Mouse (Mus musculus): ENCODE measurements around the gene Agtr1a. TPM values are rescaled to one million over a fixed set of nuclear protein-coding genes. Genes with fewer than 3 reads are reported as not detected.
A peak's percentile ranks its signal among the peaks of the same experiment; 100 is the strongest.

Agtr1a gene
- 1.6 and 2.6 TPM in 2 replicates for polyA plus RNA-seq (2015; fragmentation: Nextera tagmentation; extraction: Ambion mirVana)

DNA sequence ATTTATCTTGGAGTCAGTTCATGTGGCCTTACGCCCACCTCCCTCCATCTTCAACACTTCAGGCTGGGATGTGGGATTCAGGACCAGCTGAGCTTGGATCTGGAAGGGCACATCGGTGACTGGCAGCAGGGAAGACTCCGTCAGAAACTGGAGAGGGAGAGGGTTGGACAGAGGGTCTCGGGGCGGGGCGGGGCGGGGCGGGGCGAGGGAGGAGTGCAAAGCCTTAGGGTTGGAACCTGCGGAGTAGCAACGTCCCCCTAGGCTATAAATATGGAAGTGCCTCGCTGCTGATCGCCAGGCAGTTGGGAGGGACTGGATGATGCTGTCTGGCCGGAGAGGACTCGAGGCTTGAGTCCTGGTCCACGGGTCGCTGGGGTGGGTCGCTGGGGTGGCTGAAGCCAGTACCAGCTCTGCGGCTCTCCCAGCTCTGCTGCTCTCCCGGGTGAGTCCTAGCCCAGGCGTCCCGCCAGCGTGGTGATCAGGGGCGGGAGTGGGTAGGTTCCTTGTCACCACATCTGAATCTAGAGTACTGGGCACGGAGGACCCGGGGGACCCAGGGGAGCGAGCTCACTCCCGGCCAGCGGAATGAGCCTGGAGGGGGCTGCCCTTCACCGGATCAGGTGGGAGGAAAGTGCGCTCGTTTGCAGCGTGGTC, at the start of gene Agtr1a:
Agtr1a (plus strand) TSS at position 294 of the 654 bp plus-strand sequence.
- Histone ChIP-seq H3K4me2 (replicated peaks; ENCODE audit: low read depth) (peak within 1 kb of the TSS; percentile 82), H3K4me3 (ENCODE audit: low read depth, low read length) (peak within 1 kb of the TSS; percentile 42), H3K4me1 (replicated peaks; ENCODE audit: control insufficient read depth, insufficient read depth) (no peaks in the 10 kb centered on the region), H3K27me3 (ENCODE audit: control insufficient read depth, insufficient read depth, low read length) (no peaks in the 10 kb centered on the region), H3K36me3 (ENCODE audit: control insufficient read depth, insufficient read depth, low read length) (no peaks in the 10 kb centered on the region), H3K9me3 (ENCODE audit: control insufficient read depth, low read length) (no peaks in the 10 kb centered on the region), H3K27ac (replicated peaks) (no peak within 1 kb of the TSS; the same call in 1 of the 2 replicates), H3K9ac (ENCODE audit: low read length) (peak within 1 kb of the TSS; percentile 67)
- ATAC-seq (ENCODE audit: low FRiP score, low TSS enrichment) (peak; percentile 76; the same call in 1 of the 2 replicates), DNase-seq (ENCODE audit: low spot score) (peak; percentile 53)
- TF ChIP-seq CTCF (IDR thresholded peaks at IDR 0.05; ENCODE audit: low read depth) (no peak), EP300 (optimal IDR thresholded peaks at IDR 0.05) (no peak)
- WGBS: under 1% methylated on average over 33 of the region's 33 CpGs

DNA sequence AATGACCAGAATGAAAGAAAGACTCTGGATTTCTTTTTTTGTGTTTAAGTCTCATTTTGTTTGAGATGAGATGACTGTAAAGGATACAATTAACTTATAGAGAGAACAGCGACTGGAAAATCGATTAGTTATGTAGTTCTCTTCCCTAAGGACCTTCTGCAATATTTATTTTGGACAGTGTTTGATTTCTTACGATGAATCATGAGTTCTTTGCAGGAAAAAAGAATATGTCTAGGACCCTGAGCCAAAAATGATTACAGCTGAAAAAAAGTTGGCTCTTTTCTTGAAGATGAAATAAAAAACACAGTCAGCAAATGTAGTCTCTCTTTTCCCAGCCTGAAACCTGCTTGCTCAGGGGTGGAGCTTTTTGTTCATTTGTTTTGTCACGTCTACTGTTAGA, 26.0 kb upstream of the Agtr1a start:
- Histone ChIP-seq H3K9ac (ENCODE audit: low read length) (no peak overlapping the region), H3K4me3 (ENCODE audit: low read depth, low read length) (no peak overlapping the region), H3K27ac (replicated peaks) (no peak overlapping the region), H3K9me3 (ENCODE audit: control insufficient read depth, low read length) (no peaks in the 10 kb centered on the region), H3K36me3 (ENCODE audit: control insufficient read depth, insufficient read depth, low read length) (no peaks in the 10 kb centered on the region), H3K4me1 (replicated peaks; ENCODE audit: control insufficient read depth, insufficient read depth) (no peaks in the 10 kb centered on the region), H3K4me2 (replicated peaks; ENCODE audit: low read depth) (no peak overlapping the region), H3K27me3 (ENCODE audit: control insufficient read depth, insufficient read depth, low read length) (no peaks in the 10 kb centered on the region)
- DNase-seq (ENCODE audit: low spot score): no peak
- 53% methylated on average over 4 of the region's 4 CpGs for WGBS
- no peak for TF ChIP-seq CTCF (IDR thresholded peaks at IDR 0.05; ENCODE audit: low read depth)
- TF ChIP-seq EP300 (optimal IDR thresholded peaks at IDR 0.05): no peak
- no peak for ATAC-seq (ENCODE audit: low FRiP score, low TSS enrichment)

DNA sequence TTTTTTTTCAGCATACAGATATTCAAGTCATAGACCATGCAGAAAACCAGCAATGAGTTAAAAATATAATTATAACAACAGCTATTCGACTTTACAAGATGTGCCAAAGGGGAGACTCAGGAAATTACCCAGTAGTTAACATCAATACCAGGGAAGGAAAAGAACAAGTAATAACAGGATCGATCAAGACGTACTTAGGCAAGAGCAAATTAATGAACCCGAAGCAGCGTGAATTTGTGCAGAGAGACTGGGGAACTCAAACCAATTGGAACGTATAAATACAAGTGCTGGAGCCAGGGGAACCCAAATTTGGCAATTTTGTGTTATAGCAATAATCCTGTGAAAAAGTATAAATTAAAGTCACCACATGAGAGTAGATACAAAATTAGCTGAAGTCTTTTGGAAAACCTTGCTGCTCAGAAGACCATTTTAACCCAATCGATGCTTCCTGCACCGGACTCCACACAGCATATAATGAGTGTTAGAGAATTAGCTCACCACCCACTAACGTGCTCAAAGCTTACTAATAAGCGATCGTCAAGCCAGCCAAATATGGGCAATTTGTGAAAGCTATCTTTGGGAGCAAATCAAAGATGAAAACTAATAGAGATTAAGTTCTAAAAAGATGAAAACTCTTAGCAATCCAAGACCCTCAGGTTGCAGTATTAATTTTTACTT, 11.4 kb upstream of the Agtr1a start:
- Histone ChIP-seq H3K4me3 (ENCODE audit: low read depth, low read length) (no peak overlapping the region), H3K9me3 (ENCODE audit: control insufficient read depth, low read length) (no peaks in the 10 kb centered on the region), H3K4me1 (replicated peaks; ENCODE audit: control insufficient read depth, insufficient read depth) (no peaks in the 10 kb centered on the region), H3K27me3 (ENCODE audit: control insufficient read depth, insufficient read depth, low read length) (no peaks in the 10 kb centered on the region), H3K27ac (replicated peaks) (no peak overlapping the region), H3K9ac (ENCODE audit: low read length) (no peak overlapping the region), H3K4me2 (replicated peaks; ENCODE audit: low read depth) (no peak overlapping the region), H3K36me3 (ENCODE audit: control insufficient read depth, insufficient read depth, low read length) (no peaks in the 10 kb centered on the region)
- no peak for DNase-seq (ENCODE audit: low spot score)
- TF ChIP-seq EP300 (optimal IDR thresholded peaks at IDR 0.05) (no peak), CTCF (IDR thresholded peaks at IDR 0.05; ENCODE audit: low read depth) (no peak)
- ATAC-seq (ENCODE audit: low FRiP score, low TSS enrichment): no peak
- WGBS: 76% methylated on average over 11 of the region's 11 CpGs

DNA sequence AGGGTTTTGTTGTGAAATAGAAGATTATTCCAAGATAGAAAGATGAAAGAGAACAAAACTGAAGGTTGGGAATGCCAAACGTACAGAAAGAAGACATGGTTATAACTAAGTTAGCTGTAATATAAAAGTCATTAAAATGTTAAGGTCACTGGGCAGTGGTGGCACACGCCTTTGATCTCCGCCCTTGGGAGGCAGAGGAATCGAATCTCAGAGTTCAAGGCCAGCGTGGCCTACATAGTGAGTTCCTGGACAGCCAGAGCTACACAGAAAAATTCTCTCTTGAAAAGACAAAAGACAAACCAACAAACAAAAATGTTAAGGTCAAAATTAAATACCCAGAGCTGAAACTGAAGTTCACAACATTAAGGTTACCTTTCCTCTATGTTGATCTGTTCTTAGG, 5.2 kb upstream of the Agtr1a start:
- no peak overlapping the region for H3K4me3 ChIP-seq (ENCODE audit: low read depth, low read length)
- ATAC-seq (ENCODE audit: low FRiP score, low TSS enrichment) (no peak), DNase-seq (ENCODE audit: low spot score) (no peak)
- WGBS: 83% methylated on average over 5 of the region's 5 CpGs
- H3K27ac ChIP-seq (replicated peaks): no peak overlapping the region
- H3K36me3 ChIP-seq (ENCODE audit: control insufficient read depth, insufficient read depth, low read length): no peaks in the 10 kb centered on the region
- no peaks in the 10 kb centered on the region for H3K4me1 ChIP-seq (replicated peaks; ENCODE audit: control insufficient read depth, insufficient read depth)
- H3K4me2 ChIP-seq (replicated peaks; ENCODE audit: low read depth): no peak overlapping the region
- no peaks in the 10 kb centered on the region for H3K27me3 ChIP-seq (ENCODE audit: control insufficient read depth, insufficient read depth, low read length)
- H3K9ac ChIP-seq (ENCODE audit: low read length): no peak overlapping the region
- no peaks in the 10 kb centered on the region for H3K9me3 ChIP-seq (ENCODE audit: control insufficient read depth, low read length)
- no peak for TF ChIP-seq CTCF (IDR thresholded peaks at IDR 0.05; ENCODE audit: low read depth)
- TF ChIP-seq EP300 (optimal IDR thresholded peaks at IDR 0.05): no peak

DNA sequence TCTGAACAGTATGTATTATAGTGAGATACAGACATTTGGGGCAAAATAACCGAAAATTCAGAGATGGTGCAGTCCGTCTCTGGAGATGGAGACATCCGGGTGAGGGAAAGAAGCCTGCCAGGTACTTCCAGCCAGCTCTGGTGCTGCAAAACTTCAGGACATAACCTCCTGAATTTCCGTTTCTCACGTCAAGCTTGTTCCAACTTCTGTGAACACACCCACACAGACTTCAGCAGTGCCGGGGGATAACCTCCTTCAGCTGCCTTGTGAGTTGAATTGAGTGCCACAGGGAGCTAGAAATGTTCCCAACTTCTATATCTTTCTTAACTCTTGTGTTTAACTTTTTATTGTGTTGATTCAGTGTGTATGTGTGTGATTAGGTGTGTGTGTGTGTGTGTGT, 4.4 kb upstream of the Agtr1a start:
- Histone ChIP-seq H3K27ac (replicated peaks) (no peak overlapping the region), H3K36me3 (ENCODE audit: control insufficient read depth, insufficient read depth, low read length) (no peaks in the 10 kb centered on the region), H3K4me1 (replicated peaks; ENCODE audit: control insufficient read depth, insufficient read depth) (no peaks in the 10 kb centered on the region), H3K27me3 (ENCODE audit: control insufficient read depth, insufficient read depth, low read length) (no peaks in the 10 kb centered on the region), H3K9ac (ENCODE audit: low read length) (no peak overlapping the region), H3K4me2 (replicated peaks; ENCODE audit: low read depth) (no peak overlapping the region), H3K9me3 (ENCODE audit: control insufficient read depth, low read length) (no peaks in the 10 kb centered on the region), H3K4me3 (ENCODE audit: low read depth, low read length) (no peak overlapping the region)
- TF ChIP-seq CTCF (IDR thresholded peaks at IDR 0.05; ENCODE audit: low read depth) (no peak), EP300 (optimal IDR thresholded peaks at IDR 0.05) (no peak)
- ATAC-seq (ENCODE audit: low FRiP score, low TSS enrichment) (no peak), DNase-seq (ENCODE audit: low spot score) (no peak)
- 74% methylated on average over 6 of the region's 6 CpGs for WGBS

DNA sequence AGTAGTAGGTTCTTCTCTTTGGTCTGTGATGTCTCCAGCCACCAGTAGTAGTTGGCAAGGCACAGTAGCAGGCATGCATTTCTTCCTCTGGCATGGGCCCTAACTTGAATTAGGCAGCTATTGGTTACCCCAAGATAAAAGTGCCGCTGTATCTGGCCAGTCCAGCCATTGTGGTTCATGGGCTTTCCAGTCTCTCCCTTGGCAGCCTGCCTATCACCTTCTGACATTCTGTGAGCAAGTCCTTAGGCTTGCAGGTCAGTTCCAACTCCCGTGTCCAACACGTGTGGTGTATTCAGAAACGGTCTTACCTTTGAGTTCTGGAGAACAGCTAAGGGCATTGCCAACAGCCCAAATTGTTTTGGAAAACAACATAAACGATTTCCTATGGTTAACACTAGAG, 3.7 kb upstream of the Agtr1a start:
- no peak overlapping the region for H3K9ac ChIP-seq (ENCODE audit: low read length)
- H3K36me3 ChIP-seq (ENCODE audit: control insufficient read depth, insufficient read depth, low read length): no peaks in the 10 kb centered on the region
- H3K4me3 ChIP-seq (ENCODE audit: low read depth, low read length): no peak overlapping the region
- no peaks in the 10 kb centered on the region for H3K4me1 ChIP-seq (replicated peaks; ENCODE audit: control insufficient read depth, insufficient read depth)
- no peak for TF ChIP-seq CTCF (IDR thresholded peaks at IDR 0.05; ENCODE audit: low read depth)
- no peak for TF ChIP-seq EP300 (optimal IDR thresholded peaks at IDR 0.05)
- H3K4me2 ChIP-seq (replicated peaks; ENCODE audit: low read depth): no peak overlapping the region
- 69% methylated on average over 5 of the region's 5 CpGs for WGBS
- no peaks in the 10 kb centered on the region for H3K27me3 ChIP-seq (ENCODE audit: control insufficient read depth, insufficient read depth, low read length)
- H3K27ac ChIP-seq (replicated peaks): no peak overlapping the region
- H3K9me3 ChIP-seq (ENCODE audit: control insufficient read depth, low read length): no peaks in the 10 kb centered on the region
- DNase-seq (ENCODE audit: low spot score) (peak; percentile 44), ATAC-seq (ENCODE audit: low FRiP score, low TSS enrichment) (no peak)

Measured in stomach, postnatal 0 days (tissue).